Comparison of ENCODE assay signal across 8 mouse cellular contexts in genomic region chr7:81523663-81524017, GRCm38 (mm10). TPM values are rescaled to one million over a fixed set of nuclear protein-coding genes. Genes with fewer than 3 reads are reported as not detected.
A peak's percentile ranks its signal among the peaks of the same experiment; 100 is the strongest.
DNase-seq lines count a peak whose midpoint lies in the region; ATAC-seq lines count a peak whose summit lies in the region.

No protein-coding gene starts in this region.

- H3K27me3 ChIP-seq in neural tube, embryonic 11.5 days (ENCODE audit: control insufficient read depth, insufficient read depth, low read length): no peaks in the 10 kb centered on the region
- no peaks in the 10 kb centered on the region for H3K27me3 ChIP-seq in forebrain, embryonic 10.5 days (ENCODE audit: poor library complexity, severe bottlenecking)
- no peaks in the 10 kb centered on the region for H3K27me3 ChIP-seq in limb, embryonic 12.5 days
- no peaks in the 10 kb centered on the region for H3K27me3 ChIP-seq in stomach, embryonic 14.5 days (ENCODE audit: control insufficient read depth, insufficient read depth, low read length)

- WGBS in neural tube, embryonic 11.5 days: 13% methylated on average over 13 of the region's 13 CpGs
- 15% methylated on average over 13 of the region's 13 CpGs for WGBS in forebrain, embryonic 10.5 days
- 9% methylated on average over 13 of the region's 13 CpGs for WGBS in limb, embryonic 12.5 days
- 4% methylated on average over 13 of the region's 13 CpGs for WGBS in stomach, embryonic 14.5 days

- peak overlapping the region; percentile 69 for H3K9ac ChIP-seq in neural tube, embryonic 11.5 days (ENCODE audit: low read length)
- H3K9ac ChIP-seq in limb, embryonic 12.5 days (replicated peaks): peak overlapping the region; percentile 76
- peak overlapping the region; percentile 60 for H3K9ac ChIP-seq in stomach, embryonic 14.5 days (replicated peaks; ENCODE audit: low read depth, low read length)

- DNase-seq in neural tube, embryonic 11.5 days (ENCODE audit: low spot score): no peak
- DNase-seq in neural tube, embryonic 10.5 days (ENCODE audit: extremely low spot score, low spot score): no peak
- no peak for DNase-seq in forebrain, embryonic 10.5 days (ENCODE audit: extremely low spot score, low spot score)
- no peak for DNase-seq in right cerebral cortex, adult 18-20 months
- DNase-seq in frontal cortex, adult 2 months (ENCODE audit: extremely low spot score in 1 of 2, low spot score in 1 of 2): no peak
- no peak for DNase-seq in cerebellum, postnatal 14 days

- H3K9me3 ChIP-seq in neural tube, embryonic 11.5 days (ENCODE audit: control insufficient read depth, low read length): no peaks in the 10 kb centered on the region
- H3K9me3 ChIP-seq in forebrain, embryonic 10.5 days: no peaks in the 10 kb centered on the region
- no peaks in the 10 kb centered on the region for H3K9me3 ChIP-seq in limb, embryonic 12.5 days
- H3K9me3 ChIP-seq in stomach, embryonic 14.5 days (ENCODE audit: control insufficient read depth, low read depth, low read length): no peaks in the 10 kb centered on the region

- H3K4me3 ChIP-seq in neural tube, embryonic 11.5 days (ENCODE audit: low read depth, low read length): peak overlapping the region; percentile 57
- H3K4me3 ChIP-seq in forebrain, embryonic 10.5 days: peak overlapping the region; percentile 75
- peak overlapping the region; percentile 68 for H3K4me3 ChIP-seq in limb, embryonic 12.5 days (replicated peaks)
- peak overlapping the region; percentile 64 for H3K4me3 ChIP-seq in stomach, embryonic 14.5 days (ENCODE audit: low read depth, low read length)

- ATAC-seq in neural tube, embryonic 11.5 days (ENCODE audit: insufficient read depth, low FRiP score, low TSS enrichment): no peak; the same call in 1 of the 2 replicates
- no peak for ATAC-seq in limb, embryonic 12.5 days (ENCODE audit: insufficient number of reproducible peaks, insufficient read depth, low FRiP score, low TSS enrichment, low read depth)
- no peak for ATAC-seq in stomach, embryonic 14.5 days (ENCODE audit: insufficient number of reproducible peaks, insufficient read depth, low FRiP score, low read depth)

- 0 out of 2 replicates have a peak, but pooled peaks cover 8% of the 10 kb centered on the region for H3K4me1 ChIP-seq in neural tube, embryonic 11.5 days (ENCODE audit: control insufficient read depth, insufficient read depth, low read length)
- H3K4me1 ChIP-seq in forebrain, embryonic 10.5 days: peaks cover 21% of the 10 kb centered on the region
- H3K4me1 ChIP-seq in limb, embryonic 12.5 days (replicated peaks): peaks cover 13% of the 10 kb centered on the region
- H3K4me1 ChIP-seq in stomach, embryonic 14.5 days (ENCODE audit: control insufficient read depth, insufficient read depth, low read length): peaks cover 15% of the 10 kb centered on the region; the same call in 1 of the 2 replicates

- H3K36me3 ChIP-seq in neural tube, embryonic 11.5 days (ENCODE audit: control insufficient read depth, insufficient read depth, low read length): peaks cover 3% of the 10 kb centered on the region
- peaks cover 42% of the 10 kb centered on the region for H3K36me3 ChIP-seq in forebrain, embryonic 10.5 days (replicated peaks)
- H3K36me3 ChIP-seq in limb, embryonic 12.5 days: peaks cover 33% of the 10 kb centered on the region
- peaks cover 13% of the 10 kb centered on the region; the same call in 1 of the 2 replicates for H3K36me3 ChIP-seq in stomach, embryonic 14.5 days (ENCODE audit: control insufficient read depth, insufficient read depth, low read length)

- H3K27ac ChIP-seq in neural tube, embryonic 11.5 days (ENCODE audit: low read depth, low read length): peak overlapping the region; percentile 78; the same call in 1 of the 2 replicates
- H3K27ac ChIP-seq in forebrain, embryonic 10.5 days: peak overlapping the region; percentile 96
- H3K27ac ChIP-seq in limb, embryonic 12.5 days: peak overlapping the region; percentile 95
- H3K27ac ChIP-seq in stomach, embryonic 14.5 days (ENCODE audit: low read length): peak overlapping the region; percentile 93

- H3K4me2 ChIP-seq in neural tube, embryonic 11.5 days (ENCODE audit: low read depth): peak overlapping the region; percentile 76
- peak overlapping the region; percentile 82 for H3K4me2 ChIP-seq in limb, embryonic 12.5 days
- H3K4me2 ChIP-seq in stomach, embryonic 14.5 days (replicated peaks; ENCODE audit: low read depth, low read length): peak overlapping the region; percentile 80

RNA-seq across cellular contexts. Expression of gene BC048679, which starts 25.6 kb away (rescaled TPM):
- polyA plus RNA-seq in neural tube, embryonic 11.5 days (2014; fragmentation: Nextera tagmentation; extraction: Ambion mirVana): not detected in 2 replicates
- 0.27 and 0.50 TPM in 2 replicates for polyA plus RNA-seq in forebrain, embryonic 10.5 days (2016; fragmentation: Nextera tagmentation; extraction: Ambion mirVana)
- polyA plus RNA-seq in limb, embryonic 12.5 days (2016; fragmentation: Nextera tagmentation; extraction: Ambion mirVana): not detected in 2 replicates
- polyA plus RNA-seq in stomach, embryonic 14.5 days (2014; fragmentation: Nextera tagmentation; extraction: Ambion mirVana): not detected in 2 replicates
- not detected in 2 replicates for polyA plus RNA-seq in frontal cortex, adult 2 months (2012; rRNA removed)

RNA-seq across cellular contexts. Expression of gene Ap3b2, which starts 29.9 kb away (rescaled TPM):
- 47.6 and 53.0 TPM in 2 replicates for polyA plus RNA-seq in neural tube, embryonic 11.5 days (2014; fragmentation: Nextera tagmentation; extraction: Ambion mirVana)
- 8.4 and 11.6 TPM in 2 replicates for polyA plus RNA-seq in forebrain, embryonic 10.5 days (2016; fragmentation: Nextera tagmentation; extraction: Ambion mirVana)
- polyA plus RNA-seq in limb, embryonic 12.5 days (2016; fragmentation: Nextera tagmentation; extraction: Ambion mirVana): 0.09 and 0.44 TPM in 2 replicates
- 5.5 and 5.6 TPM in 2 replicates for polyA plus RNA-seq in stomach, embryonic 14.5 days (2014; fragmentation: Nextera tagmentation; extraction: Ambion mirVana)
- polyA plus RNA-seq in frontal cortex, adult 2 months (2012; rRNA removed): 163 and 175 TPM in 2 replicates

RNA-seq across cellular contexts. Expression of gene Fsd2, which starts 43.1 kb away (rescaled TPM):
- polyA plus RNA-seq in neural tube, embryonic 11.5 days (2014; fragmentation: Nextera tagmentation; extraction: Ambion mirVana): 0.09 and 0.16 TPM in 2 replicates
- 0.05 TPM in 2 replicates for polyA plus RNA-seq in forebrain, embryonic 10.5 days (2016; fragmentation: Nextera tagmentation; extraction: Ambion mirVana)
- polyA plus RNA-seq in limb, embryonic 12.5 days (2016; fragmentation: Nextera tagmentation; extraction: Ambion mirVana): 0.08 TPM in 1 of 2 replicates, not detected in the other
- polyA plus RNA-seq in stomach, embryonic 14.5 days (2014; fragmentation: Nextera tagmentation; extraction: Ambion mirVana): 0.13 and 0.17 TPM in 2 replicates
- polyA plus RNA-seq in frontal cortex, adult 2 months (2012; rRNA removed): 0.22 and 0.25 TPM in 2 replicates

RNA-seq across cellular contexts. Expression of gene Whamm, which starts 47.4 kb away (rescaled TPM):
- 5.4 and 5.8 TPM in 2 replicates for polyA plus RNA-seq in neural tube, embryonic 11.5 days (2014; fragmentation: Nextera tagmentation; extraction: Ambion mirVana)
- polyA plus RNA-seq in forebrain, embryonic 10.5 days (2016; fragmentation: Nextera tagmentation; extraction: Ambion mirVana): 1.8 and 3.0 TPM in 2 replicates
- 4.0 and 4.5 TPM in 2 replicates for polyA plus RNA-seq in limb, embryonic 12.5 days (2016; fragmentation: Nextera tagmentation; extraction: Ambion mirVana)
- polyA plus RNA-seq in stomach, embryonic 14.5 days (2014; fragmentation: Nextera tagmentation; extraction: Ambion mirVana): 5.0 and 7.3 TPM in 2 replicates
- polyA plus RNA-seq in frontal cortex, adult 2 months (2012; rRNA removed): 21.4 and 24.2 TPM in 2 replicates
